23 mouse cellular contexts compared by ENCODE assay signal in genomic region chr3:84618627-84619026, GRCm38 (mm10). TPM values are rescaled to one million over a fixed set of nuclear protein-coding genes. Genes with fewer than 3 reads are reported as not detected.
"Had no signal": no experiment of that assay in that cellular context is flagged by ENCODE, and none has a peak within 500 bp of the region (broad histone marks: within the 10 kb centered on the region; RNA-seq: fewer than 3 reads in every experiment).

No protein-coding gene starts in this region.

- H3K9me3 ChIP-seq: limb, embryonic 10.5 days; limb, embryonic 13.5 days; liver, embryonic 12.5 days; liver, embryonic 15.5 days; midbrain, embryonic 12.5 days; midbrain, embryonic 15.5 days; neural tube, embryonic 12.5 days; neural tube, embryonic 15.5 days had no signal

- H3K9ac ChIP-seq: limb, embryonic 13.5 days; liver, embryonic 12.5 days; liver, embryonic 15.5 days; midbrain, embryonic 12.5 days; midbrain, embryonic 15.5 days; neural tube, embryonic 12.5 days; neural tube, embryonic 15.5 days had no signal

- ATAC-seq: liver, embryonic 12.5 days; midbrain, embryonic 15.5 days had no signal

- DNase-seq: kidney, adult 2 months; kidney, postnatal 14 days; layer of hippocampus, adult 9-11 months; liver; lung, adult 2 months; lung, postnatal 14 days; lung, postnatal 4 days; right cerebral cortex, adult 18-20 months; right cerebral cortex, postnatal 14 days; right cerebral cortex, postnatal 4 days; thymus, postnatal 25 days had no signal

- H3K27me3 ChIP-seq: limb, embryonic 13.5 days; liver, embryonic 15.5 days; midbrain, embryonic 15.5 days; neural tube, embryonic 12.5 days; neural tube, embryonic 15.5 days had no signal

- H3K4me2 ChIP-seq: limb, embryonic 13.5 days; liver, embryonic 12.5 days; liver, embryonic 15.5 days; midbrain, embryonic 12.5 days; midbrain, embryonic 15.5 days; neural tube, embryonic 12.5 days; neural tube, embryonic 15.5 days had no signal

- H3K4me3 ChIP-seq: layer of hippocampus, adult 2 months; limb, embryonic 10.5 days; limb, embryonic 13.5 days; liver, embryonic 12.5 days; liver, embryonic 15.5 days; midbrain, embryonic 12.5 days; midbrain, embryonic 15.5 days; neural tube, embryonic 12.5 days; neural tube, embryonic 15.5 days had no signal

- H3K4me1 ChIP-seq: limb, embryonic 10.5 days; limb, embryonic 13.5 days; liver, embryonic 12.5 days; liver, embryonic 15.5 days; midbrain, embryonic 12.5 days; neural tube, embryonic 12.5 days; neural tube, embryonic 15.5 days had no signal

- H3K36me3 ChIP-seq: limb, embryonic 10.5 days; limb, embryonic 13.5 days; liver, embryonic 12.5 days; liver, embryonic 15.5 days; midbrain, embryonic 12.5 days; midbrain, embryonic 15.5 days; neural tube, embryonic 12.5 days; neural tube, embryonic 15.5 days had no signal

- H3K27ac ChIP-seq: layer of hippocampus, adult 2 months; limb, embryonic 10.5 days; limb, embryonic 13.5 days; liver, embryonic 12.5 days; liver, embryonic 15.5 days; midbrain, embryonic 12.5 days; midbrain, embryonic 15.5 days; neural tube, embryonic 12.5 days; neural tube, embryonic 15.5 days had no signal

RNA-seq across cellular contexts. Expression of gene Tigd4, which starts 25.3 kb away (rescaled TPM):
- polyA plus RNA-seq: kidney, adult 2 months; kidney, embryonic 14.5 days; large intestine, adult 2 months; limb, embryonic 10.5 days; midbrain, embryonic 12.5 days; midbrain, embryonic 15.5 days; thymus, postnatal 0 days had no signal
